Mouse (Mus musculus) limb, embryonic 13.5 days (tissue): ENCODE results near the gene Izumo1r. TPM values are rescaled to one million over a fixed set of nuclear protein-coding genes. Genes with fewer than 3 reads are reported as not detected.

Experiments used
- ATAC-seq: fragments of 200-750 bp; cut with Nextera tagmentation; 2 replicates; pipeline ENCODE4 v1.8.0; 2017; ENCODE audit warnings: low read depth, moderate number of reproducible peaks, moderate TSS enrichment; ENCODE audit not compliant: low FRiP score
- H3K27ac ChIP-seq: fragments of 300-500 bp; sonication (generic); 2 replicates; pipeline ENCODE4 v1.5.1; 2015; ENCODE audit warnings: inconsistent platforms, mild to moderate bottlenecking, moderate library complexity
- H3K27me3 ChIP-seq: fragments of 300-500 bp; sonication (generic); 2 replicates; pipeline ENCODE4 v1.6.1; 2015; ENCODE audit warnings: mild to moderate bottlenecking, inconsistent platforms
- H3K36me3 ChIP-seq: fragments of 300-500 bp; sonication (generic); 2 replicates; pipeline ENCODE4 v1.6.1; 2015; ENCODE audit warnings: inconsistent platforms, mild to moderate bottlenecking, moderate library complexity
- H3K4me1 ChIP-seq: fragments of 300-500 bp; sonication (generic); 2 replicates; pipeline ENCODE4 v1.6.1; 2015; ENCODE audit warnings: inconsistent platforms
- H3K4me2 ChIP-seq: fragments of 300-500 bp; sonication (generic); replicated peaks from 2 replicates; pipeline ENCODE4 v1.6.1; 2015; ENCODE audit warnings: inconsistent platforms, mild to moderate bottlenecking, moderate library complexity
- H3K4me3 ChIP-seq: fragments of 300-500 bp; sonication (generic); 2 replicates; pipeline ENCODE4 v1.5.1; 2015; ENCODE audit warnings: moderate library complexity, mild to moderate bottlenecking, inconsistent platforms
- H3K9ac ChIP-seq: fragments of 300-500 bp; sonication (generic); 2 replicates; pipeline ENCODE4 v1.6.1; 2015; ENCODE audit warnings: mild to moderate bottlenecking, inconsistent platforms
- H3K9me3 ChIP-seq: fragments of 300-500 bp; sonication (generic); 2 replicates; pipeline ENCODE4 v1.6.1; 2016; ENCODE audit warnings: inconsistent platforms
- WGBS: fragments of 180-500 bp; shearing (Covaris S2); methylation state at CpG from one replicate; pipeline ENCODE4 v1.1.7; 2015; 5-methylcytosine and 5-hydroxymethylcytosine counted together
- polyA plus RNA-seq: library from polyadenylated mRNA; unstranded; fragments of >200 nt; fragmentation: Nextera tagmentation; extraction: Ambion mirVana; gene quantifications from 2 replicates; pipeline ENCODE4 v1.2.1, GENCODE M21; 2015

Gene Izumo1r
- 0.33 and 0.34 TPM in 2 replicates for polyA plus RNA-seq

- Histone ChIP-seq H3K4me3 (no peak within 1 kb of the TSS), H3K4me1 (peaks cover 22% of the 10 kb centered on the region), H3K9ac (no peak within 1 kb of the TSS), H3K36me3 (no peaks in the 10 kb centered on the region), H3K27ac (no peak within 1 kb of the TSS), H3K9me3 (no peaks in the 10 kb centered on the region), H3K27me3 (0 out of 2 replicates have a peak, but pooled peaks cover 4% of the 10 kb centered on the region), H3K4me2 (no peak within 1 kb of the TSS)
- WGBS = 39% methylated on average over 11 of the region's 11 CpGs
- 0 out of 2 replicates have a peak, but pooled peaks have one; percentile 42 for ATAC-seq
These were observed at the start of gene Izumo1r for GRCm38 (mm10) chr9:14903581-14904378. TSS of gene Izumo1r (minus strand) at chr9:14903949.

- 57% methylated on average over 5 of the region's 5 CpGs for WGBS
- Histone ChIP-seq H3K4me2 (no peak overlapping the region), H3K9me3 (no peaks in the 10 kb centered on the region), H3K4me1 (peaks cover 6% of the 10 kb centered on the region; the same call in 1 of the 2 replicates), H3K36me3 (no peaks in the 10 kb centered on the region), H3K9ac (no peak overlapping the region), H3K4me3 (no peak overlapping the region), H3K27me3 (no peaks in the 10 kb centered on the region), H3K27ac (no peak overlapping the region)
- no peak; the same call in 1 of the 2 replicates for ATAC-seq
These were observed 47.3 kb upstream of the Izumo1r start for GRCm38 (mm10) chr9:14951072-14951471.

GRCm38 (mm10) chr9:14948843-14949242 lies 45.1 kb upstream of the Izumo1r start:
- Histone ChIP-seq H3K27ac (no peak overlapping the region), H3K36me3 (no peaks in the 10 kb centered on the region), H3K4me1 (peaks cover 6% of the 10 kb centered on the region; the same call in 1 of the 2 replicates), H3K4me2 (no peak overlapping the region), H3K9ac (no peak overlapping the region), H3K9me3 (no peaks in the 10 kb centered on the region), H3K4me3 (no peak overlapping the region), H3K27me3 (no peaks in the 10 kb centered on the region)
- ATAC-seq = no peak
- WGBS = 86% methylated on average over 5 of the region's 5 CpGs

- Histone ChIP-seq H3K4me3 (no peak overlapping the region), H3K27me3 (no peaks in the 10 kb centered on the region), H3K9me3 (no peaks in the 10 kb centered on the region), H3K27ac (no peak overlapping the region), H3K9ac (no peak overlapping the region), H3K4me1 (peaks cover 6% of the 10 kb centered on the region; the same call in 1 of the 2 replicates), H3K4me2 (no peak overlapping the region), H3K36me3 (no peaks in the 10 kb centered on the region)
- 59% methylated on average over 4 of the region's 4 CpGs for WGBS
- no peak for ATAC-seq
These were observed 42.9 kb upstream of the Izumo1r start for GRCm38 (mm10) chr9:14946677-14947076.

GRCm38 (mm10) chr9:14945919-14946318 lies 42.2 kb upstream of the Izumo1r start:
- Histone ChIP-seq H3K27ac (no peak overlapping the region), H3K27me3 (no peaks in the 10 kb centered on the region), H3K36me3 (no peaks in the 10 kb centered on the region), H3K9ac (no peak overlapping the region), H3K9me3 (no peaks in the 10 kb centered on the region), H3K4me2 (no peak overlapping the region), H3K4me1 (peaks cover 4% of the 10 kb centered on the region; the same call in 1 of the 2 replicates), H3K4me3 (no peak overlapping the region)
- ATAC-seq = no peak
- WGBS = 51% methylated on average over 3 of the region's 3 CpGs

GRCm38 (mm10) chr9:14942143-14942720 lies 38.5 kb upstream of the Izumo1r start:
- Histone ChIP-seq H3K4me2 (no peak overlapping the region), H3K9me3 (no peaks in the 10 kb centered on the region), H3K4me1 (peaks cover 8% of the 10 kb centered on the region), H3K36me3 (no peaks in the 10 kb centered on the region), H3K27me3 (no peaks in the 10 kb centered on the region; the same call in 1 of the 2 replicates), H3K9ac (no peak overlapping the region), H3K4me3 (no peak overlapping the region), H3K27ac (no peak overlapping the region)
- ATAC-seq = no peak
- WGBS = 67% methylated on average over 3 of the region's 3 CpGs

- no peak overlapping the region for H3K4me2 ChIP-seq
These were observed 35.9 kb upstream of the Izumo1r start for GRCm38 (mm10) chr9:14939610-14940009.

GRCm38 (mm10) chr9:14937308-14937707 lies 33.6 kb upstream of the Izumo1r start:
- 67% methylated on average over 1 of the region's 1 CpGs for whole genome bisulfite sequencing
- Histone ChIP-seq H3K27me3 (no peaks in the 10 kb centered on the region; the same call in 1 of the 2 replicates), H3K4me1 (peaks cover 12% of the 10 kb centered on the region), H3K4me3 (no peak overlapping the region), H3K4me2 (no peak overlapping the region), H3K9ac (no peak overlapping the region), H3K9me3 (no peaks in the 10 kb centered on the region), H3K27ac (no peak overlapping the region), H3K36me3 (no peaks in the 10 kb centered on the region)
- peak; percentile 66; the same call in 1 of the 2 replicates for ATAC-seq

More at GRCm38 (mm10) chr9:14939610-14940009, 35.9 kb upstream of the Izumo1r start:
- no peak for ATAC-seq
- Histone ChIP-seq H3K4me3 (no peak overlapping the region), H3K27ac (no peak overlapping the region), H3K27me3 (no peaks in the 10 kb centered on the region; the same call in 1 of the 2 replicates), H3K36me3 (no peaks in the 10 kb centered on the region), H3K4me1 (peaks cover 12% of the 10 kb centered on the region), H3K9me3 (no peaks in the 10 kb centered on the region), H3K9ac (no peak overlapping the region)
- 85% methylated on average over 3 of the region's 3 CpGs for WGBS

- 56% methylated on average over 2 of the region's 2 CpGs for WGBS
- no peak overlapping the region for H3K27ac ChIP-seq
- no peaks in the 10 kb centered on the region for H3K9me3 ChIP-seq
- no peaks in the 10 kb centered on the region; the same call in 1 of the 2 replicates for H3K27me3 ChIP-seq
- H3K4me1 ChIP-seq = peaks cover 12% of the 10 kb centered on the region
- H3K36me3 ChIP-seq = no peaks in the 10 kb centered on the region
- H3K4me3 ChIP-seq = no peak overlapping the region
- no peak for ATAC-seq
- H3K9ac ChIP-seq = no peak overlapping the region
- H3K4me2 ChIP-seq = no peak overlapping the region
These were observed 31.1 kb upstream of the Izumo1r start for GRCm38 (mm10) chr9:14934851-14935250.

- Histone ChIP-seq H3K4me2 (no peak overlapping the region), H3K36me3 (no peaks in the 10 kb centered on the region), H3K27me3 (no peaks in the 10 kb centered on the region), H3K4me1 (peaks cover 3% of the 10 kb centered on the region), H3K9ac (no peak overlapping the region), H3K4me3 (no peak overlapping the region), H3K27ac (no peak overlapping the region), H3K9me3 (no peaks in the 10 kb centered on the region)
- WGBS = 57% methylated on average over 7 of the region's 7 CpGs
- ATAC-seq = no peak
These were observed 28.2 kb upstream of the Izumo1r start for GRCm38 (mm10) chr9:14931943-14932342.

GRCm38 (mm10) chr9:14931211-14931610 lies 27.5 kb upstream of the Izumo1r start:
- Histone ChIP-seq H3K27me3 (no peaks in the 10 kb centered on the region), H3K9me3 (no peaks in the 10 kb centered on the region)
- WGBS = 79% methylated on average over 8 of the region's 8 CpGs

GRCm38 (mm10) chr9:14926593-14926992 lies 22.8 kb upstream of the Izumo1r start:
- H3K4me3 ChIP-seq = no peak overlapping the region
- no peaks in the 10 kb centered on the region for H3K36me3 ChIP-seq
- 5% methylated on average over 1 of the region's 1 CpGs for WGBS
- H3K4me2 ChIP-seq = no peak overlapping the region
- H3K9ac ChIP-seq = no peak overlapping the region
- H3K27me3 ChIP-seq = no peaks in the 10 kb centered on the region
- no peak overlapping the region for H3K27ac ChIP-seq
- no peaks in the 10 kb centered on the region for H3K9me3 ChIP-seq
- no peak for ATAC-seq
- no peaks in the 10 kb centered on the region for H3K4me1 ChIP-seq

More at GRCm38 (mm10) chr9:14931211-14931610, 27.5 kb upstream of the Izumo1r start:
- no peak overlapping the region for H3K9ac ChIP-seq
- no peaks in the 10 kb centered on the region for H3K4me1 ChIP-seq
- no peak overlapping the region for H3K27ac ChIP-seq
- H3K4me3 ChIP-seq = no peak overlapping the region
- ATAC-seq = no peak
- H3K4me2 ChIP-seq = no peak overlapping the region
- H3K36me3 ChIP-seq = no peaks in the 10 kb centered on the region
